Mouse (Mus musculus): ENCODE results near the gene Mcrip2. TPM values are rescaled to one million over a fixed set of nuclear protein-coding genes. Genes with fewer than 3 reads are reported as not detected.

The Mcrip2 gene
- 22.3 and 24.0 TPM in 2 replicates for total RNA-seq (2017)

- peak; percentile 89 for ATAC-seq (replicated peaks; ENCODE audit: low read depth, poor library complexity, severe bottlenecking)
These were observed at the start of gene Mcrip2 for GRCm38 (mm10) chr17:25868601-25869191. TSS of gene Mcrip2 (minus strand) at chr17:25868764.

GRCm38 (mm10) chr17:25918037-25918750 lies 49.6 kb upstream of the Mcrip2 start:
- ATAC-seq (replicated peaks; ENCODE audit: low read depth, poor library complexity, severe bottlenecking): no peak

GRCm38 (mm10) chr17:25916931-25917647 lies 48.5 kb upstream of the Mcrip2 start:
- ATAC-seq (replicated peaks; ENCODE audit: low read depth, poor library complexity, severe bottlenecking): no peak

- ATAC-seq (replicated peaks; ENCODE audit: low read depth, poor library complexity, severe bottlenecking): no peak
These were observed 45.7 kb upstream of the Mcrip2 start for GRCm38 (mm10) chr17:25914295-25914694.

GRCm38 (mm10) chr17:25913877-25914275 lies 45.3 kb upstream of the Mcrip2 start:
- peak; percentile 71 for ATAC-seq (replicated peaks; ENCODE audit: low read depth, poor library complexity, severe bottlenecking)

GRCm38 (mm10) chr17:25913186-25913876 lies 44.8 kb upstream of the Mcrip2 start:
- ATAC-seq (replicated peaks; ENCODE audit: low read depth, poor library complexity, severe bottlenecking): no peak

- peak; percentile 43; the same call in 1 of the 2 replicates for ATAC-seq (replicated peaks; ENCODE audit: low read depth, poor library complexity, severe bottlenecking)
These were observed 43.3 kb upstream of the Mcrip2 start for GRCm38 (mm10) chr17:25911816-25912215.

- no peak for ATAC-seq (replicated peaks; ENCODE audit: low read depth, poor library complexity, severe bottlenecking)
These were observed 39.1 kb upstream of the Mcrip2 start for GRCm38 (mm10) chr17:25907640-25908039.

GRCm38 (mm10) chr17:25903061-25903460 lies 34.5 kb upstream of the Mcrip2 start:
- no peak for ATAC-seq (replicated peaks; ENCODE audit: low read depth, poor library complexity, severe bottlenecking)

GRCm38 (mm10) chr17:25900193-25900592 lies 31.6 kb upstream of the Mcrip2 start:
- ATAC-seq (replicated peaks; ENCODE audit: low read depth, poor library complexity, severe bottlenecking): no peak

GRCm38 (mm10) chr17:25895891-25896290 lies 27.3 kb upstream of the Mcrip2 start:
- ATAC-seq (replicated peaks; ENCODE audit: low read depth, poor library complexity, severe bottlenecking): no peak

- ATAC-seq (replicated peaks; ENCODE audit: low read depth, poor library complexity, severe bottlenecking): no peak
These were observed 26.9 kb upstream of the Mcrip2 start for GRCm38 (mm10) chr17:25895415-25895814.

GRCm38 (mm10) chr17:25893975-25894617 lies 25.5 kb upstream of the Mcrip2 start:
- peak; percentile 95 for ATAC-seq (replicated peaks; ENCODE audit: low read depth, poor library complexity, severe bottlenecking)

- ATAC-seq (replicated peaks; ENCODE audit: low read depth, poor library complexity, severe bottlenecking): no peak
These were observed 20.3 kb upstream of the Mcrip2 start for GRCm38 (mm10) chr17:25888837-25889236.

- ATAC-seq (replicated peaks; ENCODE audit: low read depth, poor library complexity, severe bottlenecking): no peak
These were observed 18.9 kb upstream of the Mcrip2 start for GRCm38 (mm10) chr17:25887467-25887866.

GRCm38 (mm10) chr17:25886806-25887205 lies 18.2 kb upstream of the Mcrip2 start:
- ATAC-seq (replicated peaks; ENCODE audit: low read depth, poor library complexity, severe bottlenecking): no peak

GRCm38 (mm10) chr17:25885636-25886035 lies 17.1 kb upstream of the Mcrip2 start:
- ATAC-seq (replicated peaks; ENCODE audit: low read depth, poor library complexity, severe bottlenecking): peak; percentile 84

- no peak for ATAC-seq (replicated peaks; ENCODE audit: low read depth, poor library complexity, severe bottlenecking)
These were observed 15.3 kb upstream of the Mcrip2 start for GRCm38 (mm10) chr17:25883824-25884223.

GRCm38 (mm10) chr17:25883268-25883667 lies 14.7 kb upstream of the Mcrip2 start:
- ATAC-seq (replicated peaks; ENCODE audit: low read depth, poor library complexity, severe bottlenecking): no peak

- ATAC-seq (replicated peaks; ENCODE audit: low read depth, poor library complexity, severe bottlenecking): no peak
These were observed 13.7 kb upstream of the Mcrip2 start for GRCm38 (mm10) chr17:25882306-25882705.

Measured in common myeloid progenitor, adult 5-6 weeks (primary cell).